Mouse (Mus musculus) CH12F3 (cell line): ENCODE results near the gene Gm49450.
"Not testable (repeated sequence)": the region's sequence is repeated elsewhere in the genome, so short reads cannot be mapped to it uniquely, and the experiment has no call there.

ENCODE experiments used
- in situ Hi-C: fragments of 300-500 bp; cut with MboI; formaldehyde crosslinking; loops from 2 replicates; pipeline ENCODE4 v1.14.3; 2020; ENCODE audit warnings: low sequenced_read_pairs

The Gm49450 gene

DNA sequence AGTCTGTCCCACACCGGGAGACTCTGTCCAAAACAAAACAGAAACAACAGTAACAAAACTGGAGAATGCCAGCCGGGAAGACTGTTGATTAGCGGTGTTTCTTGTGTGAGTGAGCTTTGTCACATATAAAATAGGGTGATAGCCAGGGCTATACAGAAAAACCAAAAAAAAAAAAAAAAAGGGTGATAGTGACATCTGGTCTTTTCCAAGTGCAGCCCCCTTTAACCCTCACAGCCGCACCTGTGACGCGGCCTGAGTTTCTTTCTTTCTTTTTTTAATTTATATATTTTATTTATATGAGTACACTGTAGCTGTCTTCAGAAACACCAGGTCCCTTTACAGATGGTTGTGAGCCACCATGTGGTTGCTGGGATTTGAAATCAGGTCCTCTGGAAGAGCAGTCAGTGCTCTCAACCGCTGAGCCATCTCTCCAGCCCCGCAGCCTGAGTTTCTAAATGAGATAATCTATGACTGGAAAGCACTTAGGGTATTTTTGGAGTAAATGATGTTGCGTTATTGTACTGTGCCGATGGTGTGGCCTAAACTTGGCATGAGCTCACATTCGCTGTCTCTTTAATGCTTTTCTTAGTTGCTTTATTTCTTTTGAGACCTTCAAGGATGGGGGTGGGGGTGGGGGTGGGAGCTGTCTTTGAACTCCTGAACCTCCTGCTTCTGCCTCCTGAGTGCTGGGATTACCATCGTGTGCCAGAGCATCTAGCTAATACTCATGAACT, 32.8 kb upstream of the Gm49450 start:
- in situ Hi-C loops, result no loop called here

GRCm38 (mm10) chr15:98985240-98985981, 32.1 kb upstream of the Gm49450 start:
- in situ Hi-C loops, result no loop called here

DNA sequence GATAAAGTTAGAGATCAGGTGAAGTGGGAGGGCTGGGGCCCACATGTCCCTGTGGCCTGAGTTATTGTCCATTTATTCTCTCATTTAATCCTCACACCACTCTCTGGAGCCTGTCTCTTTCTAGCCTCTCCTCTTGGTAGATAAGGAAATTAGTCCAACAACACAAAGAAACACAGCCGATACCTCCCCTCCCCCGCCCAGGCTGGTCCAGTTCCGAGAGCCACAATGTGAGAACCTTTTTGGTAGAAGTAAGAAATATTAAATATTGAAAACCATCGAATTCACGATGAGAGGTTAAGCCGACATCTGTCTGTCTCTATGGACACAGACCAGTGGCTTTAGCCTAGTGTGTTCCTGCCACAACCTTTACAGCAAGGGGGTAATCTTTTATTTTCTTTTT, 31.3 kb upstream of the Gm49450 start:
- in situ Hi-C loops, result no loop called here

GRCm38 (mm10) chr15:98983431-98984081, 30.2 kb upstream of the Gm49450 start:
- in situ Hi-C loops, result no loop called here

DNA sequence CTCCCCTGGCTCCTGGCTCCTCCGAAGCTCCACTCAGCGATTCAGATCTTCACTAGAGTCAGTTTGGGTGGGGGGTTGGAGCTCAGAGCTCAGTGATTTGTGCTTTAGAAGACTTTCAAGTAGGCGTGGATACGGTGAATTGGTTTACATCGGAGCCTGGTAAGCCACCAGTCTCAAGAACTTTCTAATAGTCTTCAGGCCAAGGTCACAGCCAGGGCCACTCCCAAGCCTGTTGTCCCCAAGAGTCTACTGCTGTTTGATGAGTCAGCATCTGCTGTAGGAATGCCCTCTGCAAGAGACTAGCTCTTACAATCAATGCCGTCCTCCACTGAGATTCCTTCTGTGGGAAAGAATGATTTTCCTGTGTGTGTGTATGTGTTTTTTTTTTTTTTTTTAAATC, 28.7 kb upstream of the Gm49450 start:
- in situ Hi-C loops, result no loop called here

DNA sequence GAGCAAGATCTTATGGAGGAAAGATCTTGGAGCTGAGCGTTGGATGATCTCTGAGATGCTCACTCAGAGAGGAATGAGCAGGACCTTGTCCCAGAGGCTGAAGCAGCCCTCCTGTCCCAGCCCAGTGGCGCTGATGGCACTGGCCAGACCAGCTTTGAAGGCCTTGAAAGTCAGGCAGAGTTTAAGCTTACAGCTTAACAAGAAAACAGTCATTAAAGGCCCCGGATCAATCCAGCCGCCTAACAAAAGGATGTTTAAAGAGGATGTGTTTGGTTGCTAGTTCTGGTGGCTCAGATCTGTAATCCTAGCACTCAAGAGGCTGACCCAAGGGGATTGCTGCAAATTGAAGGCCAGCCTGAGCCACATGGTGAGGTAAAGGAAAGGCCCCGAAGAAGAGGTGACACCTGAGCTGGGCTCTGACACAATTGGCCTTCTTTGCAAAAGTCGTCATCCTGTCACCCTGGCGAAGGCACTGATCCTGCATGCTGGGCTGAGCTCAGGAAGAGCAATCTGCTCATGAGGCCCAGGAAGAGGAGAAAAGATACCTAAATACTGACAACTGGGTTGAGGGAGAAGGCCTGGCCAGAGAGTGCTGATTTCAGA, 26.8 kb upstream of the Gm49450 start:
- in situ Hi-C loops, result no loop called here

DNA sequence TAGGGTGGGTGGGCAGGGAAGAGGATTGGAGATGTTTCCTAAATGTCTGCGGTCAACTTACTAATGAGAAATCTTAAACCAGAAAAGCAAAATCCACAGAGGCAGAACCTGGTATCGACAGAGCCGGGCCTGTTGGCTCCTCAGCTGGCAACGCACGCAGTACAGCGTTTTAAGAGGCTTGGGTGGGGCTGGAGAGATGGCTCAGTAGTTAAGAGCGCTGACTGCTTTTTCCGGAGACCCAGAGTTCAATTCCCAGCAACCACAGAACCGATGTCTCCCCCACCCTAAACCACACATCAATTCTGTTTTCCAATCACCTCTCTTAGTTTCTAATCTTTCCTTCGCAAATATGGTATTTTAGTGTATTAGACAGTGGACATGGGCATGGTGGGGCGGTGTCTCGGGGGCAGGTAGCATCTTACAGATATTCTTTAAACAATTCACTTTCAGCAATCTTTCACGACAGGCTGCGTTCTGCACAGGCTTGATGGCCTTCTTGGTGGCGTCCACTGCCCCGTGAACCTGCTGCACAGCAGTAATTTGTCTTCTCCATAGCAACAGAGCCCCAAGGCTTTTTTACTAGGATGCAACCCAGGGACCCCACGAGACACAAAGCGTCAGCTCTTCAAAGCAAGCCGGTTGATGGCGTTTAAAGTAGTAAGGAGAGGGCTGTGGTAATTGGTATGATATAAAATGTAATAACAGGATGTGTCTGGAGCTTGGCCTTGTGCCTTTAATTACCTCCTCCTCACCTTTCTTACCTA, 25.2 kb upstream of the Gm49450 start:
- in situ Hi-C loops, result no loop called here

DNA sequence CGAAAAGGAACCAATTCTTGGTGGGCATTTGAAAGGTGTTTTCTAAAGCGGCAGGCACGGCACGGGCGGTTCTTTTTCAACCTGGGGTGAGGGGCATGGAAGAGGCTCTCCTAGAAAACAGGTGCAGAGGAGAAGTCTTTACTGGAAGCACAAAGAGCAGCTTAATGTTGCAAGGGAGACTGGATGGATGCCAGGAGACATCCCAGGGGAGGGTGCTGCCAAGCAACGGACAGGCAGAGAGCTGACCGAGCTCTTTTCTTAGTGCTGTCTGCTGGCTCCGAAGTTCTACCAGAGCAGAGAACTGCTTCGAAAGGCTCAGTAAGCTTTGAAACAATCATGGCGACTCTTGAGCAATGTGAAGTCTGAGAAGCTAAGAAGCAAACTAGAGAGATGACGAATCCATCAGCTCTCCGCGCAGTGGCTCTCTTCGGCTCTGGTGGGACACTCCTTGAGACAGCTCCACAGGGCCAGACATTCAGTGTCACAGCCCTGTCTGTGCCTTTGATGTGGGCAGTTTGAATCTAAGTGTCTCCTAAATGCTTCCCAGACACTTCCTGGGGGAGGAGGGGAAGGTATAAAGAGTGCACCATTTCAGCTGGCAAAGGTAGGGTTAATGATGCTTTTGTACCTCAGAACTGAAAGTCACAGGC, 24.5 kb upstream of the Gm49450 start:
- in situ Hi-C loops, result no loop called here

- in situ Hi-C loops, result no loop called here
Observed at GRCm38 (mm10) chr15:98976763-98977758, 23.7 kb upstream of the Gm49450 start.

- in situ Hi-C loops, result no loop called here
Observed at GRCm38 (mm10) chr15:98973015-98973614, 19.8 kb upstream of the Gm49450 start.

DNA sequence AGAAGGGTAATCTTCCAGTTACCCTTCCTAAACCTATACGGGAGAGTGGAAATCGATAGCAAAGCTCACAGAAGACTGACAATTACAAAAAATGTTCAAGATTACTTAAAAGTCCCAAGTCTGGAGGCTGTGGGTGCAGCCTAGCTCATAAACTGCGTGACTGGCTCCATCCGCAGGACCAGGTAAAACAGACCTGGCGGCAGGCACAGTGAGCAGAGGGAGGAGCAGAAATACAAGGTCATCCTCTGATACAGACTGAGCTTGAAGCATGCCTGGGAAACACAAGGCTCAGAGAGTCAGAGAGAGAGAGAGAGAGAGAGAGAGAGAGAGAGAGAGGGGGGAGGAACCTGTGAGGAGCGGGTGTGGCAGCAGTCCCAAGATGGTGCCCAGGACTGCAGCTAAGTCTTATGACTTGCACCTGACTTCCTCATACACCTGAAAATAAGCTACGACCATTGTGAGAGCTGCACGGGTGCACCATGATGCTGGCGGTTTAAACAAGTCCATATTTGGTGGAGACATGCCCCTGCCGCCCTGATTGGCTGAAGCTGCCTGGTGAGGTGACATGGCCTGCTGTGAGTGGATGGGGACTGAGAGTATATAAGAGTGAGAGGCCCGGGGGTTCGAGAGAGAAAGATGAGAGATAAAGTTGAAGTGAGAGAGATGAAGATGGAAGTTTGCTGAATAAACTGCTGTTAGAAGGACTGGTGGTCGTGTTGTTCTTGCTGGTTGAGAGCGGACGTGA, 18.4 kb upstream of the Gm49450 start:
- in situ Hi-C loops, result not testable (repeated sequence)

GRCm38 (mm10) chr15:98971111-98971510, 17.8 kb upstream of the Gm49450 start:
- in situ Hi-C loops, result no loop called here

GRCm38 (mm10) chr15:98969372-98970101, 16.2 kb upstream of the Gm49450 start:
- in situ Hi-C loops, result no loop called here

DNA sequence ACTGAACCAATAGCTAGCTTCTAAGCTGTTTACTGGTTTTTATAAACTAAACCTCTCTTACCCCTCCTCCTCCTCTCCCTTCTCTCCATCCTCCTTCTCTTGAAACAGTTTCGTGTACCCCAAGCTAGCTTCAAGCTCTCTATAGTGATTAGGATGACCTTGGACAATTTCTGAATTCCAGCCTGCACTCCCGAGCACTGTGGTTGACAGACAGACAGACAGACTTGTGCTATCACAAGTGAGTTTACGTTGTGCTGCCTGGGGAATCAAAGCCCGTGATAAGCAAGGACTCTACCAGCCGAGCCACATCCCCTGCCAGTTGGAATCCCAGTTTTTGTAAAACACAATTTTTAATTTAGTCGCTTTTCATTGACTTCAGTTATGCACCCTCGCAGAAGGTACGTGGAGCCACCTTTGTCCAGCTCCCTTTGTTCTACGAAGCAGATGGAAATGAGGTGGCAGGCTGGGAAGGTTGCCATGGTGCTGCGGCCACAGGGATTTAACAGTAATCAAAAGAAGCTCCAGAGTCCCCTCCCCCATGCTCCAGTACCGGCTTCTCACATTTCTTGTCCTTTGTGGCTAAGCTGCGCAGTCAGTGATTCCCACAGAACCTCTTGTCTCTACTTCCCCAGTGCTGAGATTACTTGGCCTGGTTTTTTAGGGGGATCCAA, 15.5 kb upstream of the Gm49450 start:
- in situ Hi-C loops, result no loop called here

DNA sequence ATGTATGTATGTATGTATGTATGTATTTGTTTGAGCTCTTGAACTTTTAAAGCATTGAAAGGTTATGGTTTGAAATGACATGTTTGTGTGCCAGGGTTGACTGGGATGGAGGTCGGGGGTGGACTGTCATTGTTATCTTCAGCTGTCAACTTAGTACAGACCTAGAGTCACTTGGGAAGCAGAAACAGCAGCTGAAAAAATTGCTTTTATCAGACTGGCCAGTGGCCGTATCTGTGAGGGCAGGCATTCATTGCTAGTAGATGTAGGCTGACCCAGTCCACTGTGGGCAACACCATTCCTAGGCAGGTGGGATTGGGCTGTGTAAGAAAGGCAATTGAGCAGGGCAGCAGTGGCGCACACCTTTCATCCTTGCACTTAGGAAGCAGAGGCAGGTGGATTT, 6.2 kb upstream of the Gm49450 start:
- in situ Hi-C loops, result no loop called here

DNA sequence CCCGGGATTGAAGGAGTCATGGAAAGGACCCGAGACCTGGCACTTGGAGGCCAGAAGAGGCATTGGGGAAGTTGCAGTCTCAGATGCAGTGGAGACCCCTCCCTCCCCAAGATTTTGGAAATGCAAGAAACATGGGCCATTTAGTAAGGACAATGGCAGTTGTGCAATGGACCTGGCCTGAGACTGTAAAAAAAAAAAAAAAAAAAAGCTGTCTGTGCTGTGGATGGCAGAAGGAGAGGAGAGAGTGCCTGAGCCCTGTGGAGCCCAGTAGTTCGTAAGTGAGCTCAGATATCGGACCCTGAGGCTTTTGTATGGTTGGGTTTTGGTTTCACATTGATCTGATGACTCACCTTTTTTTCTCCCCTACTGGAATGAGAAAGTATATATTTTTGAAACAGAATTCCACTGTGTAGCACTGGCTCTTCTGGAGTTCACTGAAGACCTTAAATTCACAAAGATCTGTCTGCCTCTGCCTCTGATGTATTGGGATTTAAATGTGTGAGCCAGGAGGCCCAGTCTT, 5.6 kb upstream of the Gm49450 start:
- in situ Hi-C loops, result no loop called here

- in situ Hi-C loops, result no loop called here
Observed at GRCm38 (mm10) chr15:98957475-98957874, 4.1 kb upstream of the Gm49450 start.
